Mouse (Mus musculus) kidney, embryonic 14.5 days (tissue): ENCODE data around the gene Nacad. TPM values are rescaled to one million over a fixed set of nuclear protein-coding genes. Genes with fewer than 3 reads are reported as not detected.
A peak's percentile ranks its signal among the peaks of the same experiment; 100 is the strongest.

Experiments used
- ATAC-seq: fragments of 200-750 bp; cut with Nextera tagmentation; 2 replicates; pipeline ENCODE4 v1.8.0; 2017; ENCODE audit warnings: moderate number of reproducible peaks, mild to moderate bottlenecking, moderate TSS enrichment, moderate library complexity; ENCODE audit not compliant: low FRiP score, low TSS enrichment
- H3K27ac ChIP-seq: fragments of 300-500 bp; sonication (generic); 2 replicates; pipeline ENCODE4 v1.5.1; 2014; ENCODE audit warnings: low read depth, mild to moderate bottlenecking, low read length, moderate library complexity, mixed read lengths
- H3K27me3 ChIP-seq: fragments of 300-500 bp; sonication (generic); 2 replicates; pipeline ENCODE4 v1.6.1; 2014; ENCODE audit warnings: mild to moderate bottlenecking, low read length; ENCODE audit not compliant: control insufficient read depth, insufficient read depth
- H3K36me3 ChIP-seq: fragments of 300-500 bp; sonication (generic); 2 replicates; pipeline ENCODE4 v1.6.1; 2014; ENCODE audit warnings: low read length, mixed read lengths; ENCODE audit not compliant: control insufficient read depth, insufficient read depth
- H3K4me1 ChIP-seq: fragments of 300-500 bp; sonication (generic); 2 replicates; pipeline ENCODE4 v1.6.1; 2014; ENCODE audit warnings: low read length, mixed read lengths; ENCODE audit not compliant: control insufficient read depth, insufficient read depth
- H3K4me2 ChIP-seq: fragments of 300-500 bp; sonication (generic); replicated peaks from 2 replicates; pipeline ENCODE4 v1.6.1; 2014; ENCODE audit warnings: low read depth, mild to moderate bottlenecking, low read length
- H3K4me3 ChIP-seq: fragments of 300-500 bp; sonication (generic); 2 replicates; pipeline ENCODE4 v1.5.1; 2014; ENCODE audit warnings: mild to moderate bottlenecking, low read length
- H3K9ac ChIP-seq: fragments of 300-500 bp; sonication (generic); 2 replicates; pipeline ENCODE4 v1.6.1; 2014; ENCODE audit warnings: low read depth, mild to moderate bottlenecking, low read length, moderate library complexity
- H3K9me3 ChIP-seq: fragments of 300-500 bp; sonication (generic); 2 replicates; pipeline ENCODE4 v1.6.1; 2016; ENCODE audit warnings: low read length; ENCODE audit not compliant: control insufficient read depth
- WGBS: fragments of 180-500 bp; shearing (Covaris S2); extraction: QIAGEN DNeasy Blood & Tissue Kit; methylation state at CpG from one replicate; pipeline ENCODE4 v1.1.7; 2014; 5-methylcytosine and 5-hydroxymethylcytosine counted together
- polyA plus RNA-seq: library from polyadenylated mRNA; unstranded; fragments of >200 nt; fragmentation: Nextera tagmentation; extraction: Ambion mirVana; gene quantifications from 2 replicates; pipeline ENCODE4 v1.2.1, GENCODE M21; 2014

The Nacad gene
- polyA plus RNA-seq, 1 experiment from 2014 or later, result 0.77 TPM

DNA sequence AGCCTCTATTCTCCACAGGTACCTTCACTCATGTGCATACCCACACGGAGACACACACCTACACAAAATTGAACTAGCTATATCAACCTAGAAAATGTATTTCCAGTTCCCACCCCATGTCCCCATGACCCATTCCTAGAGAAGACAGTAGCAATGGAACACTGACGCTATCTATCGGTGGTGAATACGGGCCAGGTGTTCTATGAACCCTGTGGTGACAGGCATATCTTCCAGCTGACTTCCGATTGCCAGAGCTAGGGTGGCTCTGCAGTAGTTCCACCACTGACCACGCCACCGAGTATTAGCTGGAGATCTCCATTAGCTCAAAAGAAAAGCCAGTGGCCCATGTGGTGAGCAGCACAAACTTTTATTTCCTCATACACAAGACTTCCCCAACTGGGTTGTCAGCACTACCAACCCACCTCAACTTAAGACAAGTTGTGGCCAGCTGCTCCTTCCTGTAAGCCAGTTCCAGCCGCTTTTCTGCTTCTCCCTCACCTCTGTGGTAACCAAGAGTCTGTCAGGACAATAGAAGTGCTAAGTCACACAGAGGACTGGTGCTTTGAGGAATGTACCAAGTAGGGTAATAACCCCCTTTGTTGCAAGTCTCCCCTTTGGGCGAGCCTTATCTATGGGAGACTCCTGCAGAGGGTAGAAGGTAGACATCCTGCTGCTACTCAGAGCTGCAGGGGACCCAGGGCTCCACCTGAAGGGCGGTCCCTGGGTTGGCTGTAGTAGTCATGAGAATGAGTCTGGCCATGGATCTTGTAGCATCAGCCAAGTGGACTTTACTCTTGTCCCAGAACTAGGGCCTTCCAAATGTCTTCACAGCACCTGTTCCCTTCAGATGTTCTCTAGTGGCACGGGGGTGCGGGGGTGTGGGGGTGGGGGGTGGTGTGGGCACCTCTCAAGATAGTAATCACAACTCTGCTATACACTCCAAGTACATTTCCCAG, 9.7 kb upstream of the Nacad start:
- H3K27ac ChIP-seq, result no peak overlapping the region
- ATAC-seq, result no peak
- no peak overlapping the region for H3K4me3 ChIP-seq
- H3K9ac ChIP-seq, result no peak overlapping the region
- H3K4me2 ChIP-seq, result no peak overlapping the region
- H3K9me3 ChIP-seq, result no peaks in the 10 kb centered on the region
- WGBS, result 95% methylated on average over 12 of the region's 12 CpGs
- H3K27me3 ChIP-seq, result no peaks in the 10 kb centered on the region
- H3K36me3 ChIP-seq, result peaks cover 82% of the 10 kb centered on the region
- H3K4me1 ChIP-seq, result no peaks in the 10 kb centered on the region

DNA sequence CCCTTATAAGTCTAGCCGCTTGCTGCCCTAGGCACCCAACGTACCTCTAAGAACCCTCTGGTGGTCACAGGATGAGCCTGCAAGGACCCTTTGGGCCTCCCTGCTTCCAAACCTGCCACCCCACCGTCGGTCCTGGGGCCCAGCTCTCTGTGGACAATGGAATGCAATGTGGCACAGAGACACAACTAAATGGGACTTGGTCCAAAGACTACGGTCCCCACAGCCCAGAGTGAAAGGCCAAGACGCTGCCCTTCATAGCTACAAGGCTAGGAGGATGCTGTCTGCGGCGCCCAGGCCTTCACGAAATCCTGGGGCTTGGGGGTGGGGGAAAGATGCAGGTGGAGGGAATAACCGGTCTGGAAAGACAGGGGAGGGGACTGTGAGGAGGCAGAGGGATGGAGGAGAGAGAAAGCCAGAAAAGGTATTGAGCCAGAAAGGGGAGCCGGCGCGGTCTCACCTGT, 802 bp downstream of the Nacad start:
- Histone ChIP-seq H3K27ac (no peak overlapping the region), H3K4me2 (peak overlapping the region; percentile 67), H3K27me3 (peaks cover 22% of the 10 kb centered on the region), H3K4me1 (peaks cover 10% of the 10 kb centered on the region; the same call in 1 of the 2 replicates), H3K36me3 (no peaks in the 10 kb centered on the region), H3K9me3 (no peaks in the 10 kb centered on the region), H3K4me3 (peak overlapping the region; percentile 34), H3K9ac (peak overlapping the region; percentile 7)
- WGBS, result 24% methylated on average over 13 of the region's 13 CpGs
- ATAC-seq, result no peak

DNA sequence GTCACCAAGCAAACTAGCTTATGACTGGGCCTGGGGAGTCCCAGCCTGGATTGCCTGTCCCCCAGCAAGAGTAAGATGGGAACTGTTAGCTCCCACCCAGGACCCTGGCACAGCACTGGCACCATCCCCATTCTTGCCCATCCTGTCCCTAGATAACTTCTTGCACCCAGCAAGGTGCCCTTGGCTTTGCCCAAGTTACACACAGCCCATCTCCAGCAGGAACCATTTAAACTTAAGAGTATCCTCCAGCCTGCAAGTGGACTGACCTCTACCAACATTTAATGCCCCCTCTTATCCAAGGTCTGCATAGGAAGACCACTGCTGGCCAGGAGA, 1.3 kb downstream of the Nacad start:
- Histone ChIP-seq H3K9ac (no peak overlapping the region), H3K9me3 (no peaks in the 10 kb centered on the region), H3K27ac (no peak overlapping the region), H3K4me3 (peak overlapping the region; percentile 34; the same call in 1 of the 2 replicates), H3K4me1 (peaks cover 10% of the 10 kb centered on the region; the same call in 1 of the 2 replicates), H3K4me2 (no peak overlapping the region; the same call in 1 of the 2 replicates), H3K27me3 (peaks cover 22% of the 10 kb centered on the region), H3K36me3 (no peaks in the 10 kb centered on the region)
- no peak for ATAC-seq

DNA sequence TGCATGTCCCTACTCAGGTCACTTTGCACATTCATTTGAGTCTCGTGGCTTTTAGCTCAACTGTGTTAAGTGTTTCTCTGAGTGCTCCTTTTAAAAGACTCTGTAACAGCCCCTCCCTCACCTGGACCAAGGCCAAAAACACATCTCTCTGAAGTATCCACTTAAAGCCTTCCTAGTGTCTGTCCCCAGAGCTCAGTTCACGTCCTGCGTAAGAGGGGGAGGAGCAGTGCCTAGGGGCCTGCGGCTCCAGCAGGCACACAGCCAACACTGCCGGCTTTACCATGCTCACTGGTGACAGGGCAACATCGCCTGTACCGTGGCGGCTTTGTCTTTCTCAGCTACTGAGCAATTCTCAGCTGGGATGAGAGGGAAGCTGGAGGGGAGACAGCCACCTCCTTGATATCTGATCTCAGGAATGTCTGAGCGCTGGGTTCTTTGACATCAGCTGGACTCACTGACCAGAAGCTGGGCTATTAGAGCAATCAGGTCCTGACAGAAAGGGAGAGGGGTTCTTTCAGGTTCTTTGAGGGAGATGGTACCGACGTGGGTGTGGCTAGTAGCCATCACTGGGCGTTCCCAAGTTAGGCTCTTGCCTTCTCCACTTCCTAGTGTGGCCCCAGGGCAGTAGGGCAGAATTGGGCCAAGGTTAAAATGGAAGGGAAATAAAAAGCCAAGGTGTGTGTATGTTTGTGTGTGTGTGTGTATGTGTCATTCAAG, 1.8 kb downstream of the Nacad start:
- Histone ChIP-seq H3K9ac (no peak overlapping the region), H3K27me3 (peaks cover 22% of the 10 kb centered on the region), H3K27ac (no peak overlapping the region), H3K36me3 (no peaks in the 10 kb centered on the region), H3K4me3 (no peak overlapping the region), H3K4me2 (peak overlapping the region; percentile 10; the same call in 1 of the 2 replicates), H3K9me3 (no peaks in the 10 kb centered on the region), H3K4me1 (peaks cover 12% of the 10 kb centered on the region)
- 9% methylated on average over 12 of the region's 12 CpGs for WGBS
- peak; percentile 33; the same call in 1 of the 2 replicates for ATAC-seq

DNA sequence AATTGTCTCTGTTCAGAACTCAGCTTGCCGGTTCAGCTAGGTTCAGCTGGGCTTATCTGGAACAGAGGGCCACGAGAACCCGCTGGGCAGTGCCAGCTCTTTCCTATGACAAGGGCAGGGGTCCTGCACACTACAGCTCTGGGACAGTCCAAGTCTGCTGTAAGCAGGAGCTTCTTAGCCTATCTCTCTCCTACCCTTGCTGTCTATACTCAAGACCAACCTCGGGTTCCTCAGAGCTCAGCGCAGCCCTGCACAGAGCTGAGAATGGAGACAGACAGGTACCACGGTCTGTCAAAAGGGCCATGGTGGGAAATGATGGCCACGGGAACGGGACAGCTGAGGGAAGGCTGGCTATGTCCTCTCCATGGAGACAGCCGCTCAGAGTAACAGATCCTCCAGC, 2.6 kb downstream of the Nacad start:
- H3K27me3 ChIP-seq, result peaks cover 22% of the 10 kb centered on the region
- H3K4me3 ChIP-seq, result no peak overlapping the region
- H3K4me2 ChIP-seq, result no peak overlapping the region
- no peak for ATAC-seq
- peaks cover 20% of the 10 kb centered on the region for H3K4me1 ChIP-seq
- 79% methylated on average over 9 of the region's 9 CpGs for WGBS
- peaks cover 4% of the 10 kb centered on the region; the same call in 1 of the 2 replicates for H3K36me3 ChIP-seq
- no peak overlapping the region for H3K27ac ChIP-seq
- H3K9me3 ChIP-seq, result no peaks in the 10 kb centered on the region
- no peak overlapping the region for H3K9ac ChIP-seq

DNA sequence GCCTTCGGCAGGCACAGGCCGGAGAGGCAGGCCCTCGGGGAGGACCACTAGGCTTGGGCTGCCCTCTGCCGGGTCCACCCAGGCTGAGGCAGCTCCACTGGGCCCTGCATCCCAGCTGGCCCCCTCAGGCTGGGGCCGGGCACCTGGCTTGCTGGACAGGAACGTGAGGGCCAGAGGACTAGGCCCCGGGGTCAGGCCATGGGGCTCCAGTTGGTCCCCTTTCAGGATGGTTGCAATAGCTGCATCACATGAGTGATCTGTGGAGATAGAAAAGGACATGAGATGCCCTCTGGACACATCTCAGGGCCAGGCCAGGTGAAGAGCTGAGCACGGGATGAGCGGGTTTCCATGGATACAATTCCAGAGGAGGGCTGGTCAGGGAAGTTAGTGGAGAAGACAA, 3.2 kb downstream of the Nacad start:
- ATAC-seq, result no peak
- H3K4me1 ChIP-seq, result peaks cover 21% of the 10 kb centered on the region
- no peaks in the 10 kb centered on the region for H3K9me3 ChIP-seq
- H3K4me3 ChIP-seq, result no peak overlapping the region
- no peak overlapping the region for H3K27ac ChIP-seq
- peaks cover 9% of the 10 kb centered on the region; the same call in 1 of the 2 replicates for H3K36me3 ChIP-seq
- H3K9ac ChIP-seq, result no peak overlapping the region
- 84% methylated on average over 9 of the region's 9 CpGs for WGBS
- no peak overlapping the region for H3K4me2 ChIP-seq
- H3K27me3 ChIP-seq, result peaks cover 22% of the 10 kb centered on the region

DNA sequence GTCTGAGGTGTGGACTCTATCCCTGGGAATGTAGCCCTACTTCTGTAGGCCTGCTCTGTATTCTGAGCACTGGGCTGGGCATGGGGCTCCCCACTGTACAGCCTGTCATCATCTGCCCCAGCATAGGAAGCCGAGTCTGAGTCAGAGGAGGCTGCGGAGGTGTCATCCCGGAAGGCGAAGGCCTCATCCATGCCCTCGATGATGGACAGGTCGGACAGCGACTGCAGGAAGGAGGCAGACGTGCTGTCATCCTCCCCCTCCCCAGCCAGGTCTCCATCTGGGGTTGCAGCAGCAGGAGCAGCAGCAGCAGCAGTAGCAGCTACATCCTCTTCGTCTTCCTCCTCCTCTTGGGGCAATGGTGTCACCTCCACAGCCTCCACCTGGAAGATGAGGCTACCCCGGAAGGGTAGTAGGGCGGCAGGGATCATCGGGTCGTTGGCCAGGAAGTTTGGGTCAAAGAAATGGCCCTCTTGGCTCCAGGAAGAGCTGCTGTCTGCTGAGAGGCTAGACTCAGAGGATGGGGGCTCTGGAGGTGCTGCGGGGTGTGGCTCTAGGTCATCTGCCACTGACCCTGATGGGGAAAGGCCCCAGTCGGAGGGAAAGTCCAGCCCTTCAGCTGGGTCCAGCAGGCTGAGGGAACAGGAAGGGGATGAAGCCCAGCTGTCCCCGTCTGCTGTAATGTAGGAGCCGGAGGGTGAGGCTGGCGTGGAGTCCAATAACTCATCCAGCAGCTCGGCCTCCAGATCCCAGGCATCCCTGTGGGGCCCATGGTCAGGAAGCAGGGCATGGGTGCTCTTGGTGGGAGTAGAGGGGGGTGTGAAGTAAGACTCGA, 4.0 kb downstream of the Nacad start:
- Histone ChIP-seq H3K4me2 (no peak overlapping the region), H3K27ac (no peak overlapping the region), H3K4me3 (no peak overlapping the region), H3K36me3 (peaks cover 17% of the 10 kb centered on the region), H3K9me3 (no peaks in the 10 kb centered on the region), H3K4me1 (peaks cover 21% of the 10 kb centered on the region), H3K27me3 (peaks cover 22% of the 10 kb centered on the region), H3K9ac (no peak overlapping the region)
- no peak for ATAC-seq
- 53% methylated on average over 20 of the region's 20 CpGs for WGBS

DNA sequence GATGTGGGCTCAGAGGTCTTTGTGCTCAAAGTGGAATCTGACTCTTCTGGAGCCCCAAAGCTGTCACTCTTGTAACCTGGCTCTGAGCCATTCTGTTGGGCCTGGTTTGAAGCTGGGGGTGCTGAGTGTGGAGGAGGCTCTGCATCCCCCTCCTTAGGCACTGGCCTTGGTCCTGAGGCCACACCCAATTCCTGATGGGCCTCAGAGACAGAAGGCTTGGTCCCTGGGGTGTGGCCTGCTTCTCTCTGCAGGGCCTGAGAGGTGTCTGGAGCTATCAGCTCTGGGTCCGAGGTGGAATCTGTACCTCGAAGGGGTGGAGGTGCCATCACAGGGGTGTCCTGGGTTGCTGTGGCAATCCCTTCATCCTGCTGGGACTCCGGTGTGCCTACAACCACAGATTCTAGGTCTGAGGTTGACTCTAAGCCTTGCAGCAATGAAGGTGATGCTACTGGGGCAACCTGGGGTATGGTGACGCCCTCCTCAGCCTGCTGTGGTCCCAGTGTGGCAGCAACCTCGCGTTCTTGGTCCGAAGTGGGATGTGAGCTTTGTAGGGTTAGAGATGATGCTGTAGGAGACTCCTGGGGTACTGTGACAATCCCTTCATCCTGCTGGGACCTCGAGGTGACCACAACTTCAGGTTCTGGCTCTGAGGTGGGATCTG, 5.4 kb downstream of the Nacad start:
- peaks cover 21% of the 10 kb centered on the region for H3K4me1 ChIP-seq
- ATAC-seq, result no peak
- H3K4me2 ChIP-seq, result no peak overlapping the region
- H3K27ac ChIP-seq, result no peak overlapping the region
- no peak overlapping the region for H3K4me3 ChIP-seq
- no peak overlapping the region for H3K9ac ChIP-seq
- peaks cover 8% of the 10 kb centered on the region; the same call in 1 of the 2 replicates for H3K27me3 ChIP-seq
- WGBS, result 83% methylated on average over 8 of the region's 8 CpGs
- H3K9me3 ChIP-seq, result no peaks in the 10 kb centered on the region
- H3K36me3 ChIP-seq, result peaks cover 32% of the 10 kb centered on the region
